Mouse (Mus musculus) hindbrain, embryonic 14.5 days (tissue): ENCODE measurements around the gene Crebbp. TPM values are rescaled to one million over a fixed set of nuclear protein-coding genes. Genes with fewer than 3 reads are reported as not detected.

Experiments used
- ATAC-seq: fragments of 200-750 bp; cut with Nextera tagmentation; 2 replicates; pipeline ENCODE4 v1.8.0; 2017; ENCODE audit warnings: moderate number of reproducible peaks, mild to moderate bottlenecking, moderate TSS enrichment, moderate library complexity; ENCODE audit not compliant: low FRiP score
- DNase-seq: peaks from one replicate; pipeline ENCODE4 v3.0.0-alpha.2; 2015; ENCODE audit warnings: low spot score
- H3K27ac ChIP-seq: fragments of 300-500 bp; sonication (generic); 2 replicates; pipeline ENCODE4 v1.5.1; 2014; ENCODE audit warnings: mild to moderate bottlenecking, moderate library complexity
- H3K27me3 ChIP-seq: fragments of 300-500 bp; sonication (generic); 2 replicates; pipeline ENCODE4 v1.6.1; 2014; ENCODE audit warnings: mild to moderate bottlenecking, low read length, mixed read lengths; ENCODE audit not compliant: control insufficient read depth, insufficient read depth
- H3K36me3 ChIP-seq: fragments of 300-500 bp; sonication (generic); replicated peaks from 2 replicates; pipeline ENCODE4 v1.6.1; 2014; ENCODE audit not compliant: control insufficient read depth, insufficient read depth
- H3K4me1 ChIP-seq: fragments of 300-500 bp; sonication (generic); replicated peaks from 2 replicates; pipeline ENCODE4 v1.6.1; 2014; ENCODE audit warnings: antibody characterized with exemption, low read length, mixed read lengths; ENCODE audit not compliant: control insufficient read depth, insufficient read depth
- H3K4me2 ChIP-seq: fragments of 300-500 bp; sonication (generic); replicated peaks from 2 replicates; pipeline ENCODE4 v1.6.1; 2014; ENCODE audit warnings: mild to moderate bottlenecking, moderate library complexity
- H3K4me3 ChIP-seq: fragments of 300-500 bp; sonication (generic); replicated peaks from 2 replicates; pipeline ENCODE4 v1.5.1; 2014; ENCODE audit warnings: mild to moderate bottlenecking, low read length
- H3K9ac ChIP-seq: fragments of 300-500 bp; sonication (generic); 2 replicates; pipeline ENCODE4 v1.6.1; 2014
- H3K9me3 ChIP-seq: fragments of 300-500 bp; sonication (generic); 2 replicates; pipeline ENCODE4 v1.6.1; 2016; ENCODE audit warnings: low read length; ENCODE audit not compliant: control insufficient read depth
- WGBS: fragments of 180-500 bp; shearing (Covaris S2); extraction: QIAGEN DNeasy Blood & Tissue Kit; methylation state at CpG from one replicate; pipeline ENCODE4 v1.1.7; 2014; 5-methylcytosine and 5-hydroxymethylcytosine counted together
- polyA plus RNA-seq: library from polyadenylated mRNA; unstranded; fragments of >200 nt; fragmentation: Nextera tagmentation; extraction: Ambion mirVana; gene quantifications from 2 replicates; pipeline ENCODE4 v1.2.1, GENCODE M21; 2014

Gene Crebbp
- polyA plus RNA-seq, 1 experiment from 2014 or later, result 45.7 TPM

GRCm38 (mm10) chr16:4041646-4042045 is 172.2 kb downstream of the Crebbp start:
- ATAC-seq (no peak), DNase-seq (no peak)
- Histone ChIP-seq H3K9ac (no peak overlapping the region), H3K36me3 (peaks cover 95% of the 10 kb centered on the region), H3K4me2 (no peak overlapping the region), H3K4me1 (no peaks in the 10 kb centered on the region), H3K27ac (no peak overlapping the region), H3K27me3 (no peaks in the 10 kb centered on the region), H3K9me3 (no peaks in the 10 kb centered on the region), H3K4me3 (no peak overlapping the region)
- WGBS, result 94% methylated on average over 4 of the region's 4 CpGs

DNA sequence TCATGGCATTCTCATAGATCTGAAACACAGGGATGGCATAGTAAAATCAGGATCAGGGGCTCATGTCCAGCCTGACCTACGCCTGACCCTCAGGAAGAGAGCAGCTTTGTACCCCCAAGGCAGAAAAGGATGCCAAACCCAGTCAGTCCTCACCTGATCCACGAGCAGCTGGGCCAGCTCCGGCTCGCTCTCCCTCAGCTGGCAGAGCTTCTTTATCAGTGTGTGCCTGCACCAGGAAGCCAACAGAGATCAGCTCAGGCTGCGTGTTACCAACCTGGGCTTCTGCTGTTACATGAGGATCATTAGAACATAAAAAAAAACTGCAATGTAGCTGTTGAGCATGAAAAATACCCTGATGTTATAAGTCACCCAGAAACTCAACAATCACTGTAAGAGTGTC is 173.6 kb downstream of the Crebbp start:
- H3K36me3 ChIP-seq, result peaks cover 86% of the 10 kb centered on the region

DNA sequence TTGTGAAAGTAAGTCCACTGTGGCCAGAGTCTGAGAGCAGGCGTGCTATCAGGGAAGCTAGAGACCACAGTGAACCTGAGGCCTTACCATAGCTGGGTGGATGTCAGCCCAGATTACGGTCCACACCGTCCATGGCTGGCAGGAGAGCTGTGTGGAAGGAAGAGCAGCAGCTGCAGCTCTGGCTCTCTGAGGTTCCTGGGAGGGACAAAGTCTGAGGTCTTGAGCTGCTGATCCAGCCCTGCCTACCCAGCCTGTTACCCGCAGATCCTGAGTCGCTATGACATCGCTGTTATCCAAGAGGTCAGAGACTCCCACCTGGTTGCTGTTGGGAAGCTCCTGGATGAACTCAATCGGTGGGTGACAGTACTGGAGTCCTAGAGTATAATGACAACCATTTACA is 176.1 kb downstream of the Crebbp start:
- H3K4me2 ChIP-seq, result no peak overlapping the region
- no peak overlapping the region for H3K9ac ChIP-seq
- ATAC-seq (no peak), DNase-seq (no peak)
- H3K4me3 ChIP-seq, result no peak overlapping the region
- no peaks in the 10 kb centered on the region for H3K27me3 ChIP-seq
- WGBS, result 94% methylated on average over 7 of the region's 7 CpGs
- no peak overlapping the region for H3K27ac ChIP-seq
- no peaks in the 10 kb centered on the region for H3K9me3 ChIP-seq
- H3K4me1 ChIP-seq, result no peaks in the 10 kb centered on the region
- peaks cover 64% of the 10 kb centered on the region for H3K36me3 ChIP-seq

More for the DNA sequence above, 173.6 kb downstream of the Crebbp start:
- H3K27ac ChIP-seq, result no peak overlapping the region
- H3K4me3 ChIP-seq, result no peak overlapping the region
- DNase-seq, result no peak
- H3K4me2 ChIP-seq, result no peak overlapping the region
- WGBS, result 96% methylated on average over 5 of the region's 5 CpGs
- H3K27me3 ChIP-seq, result no peaks in the 10 kb centered on the region
- no peaks in the 10 kb centered on the region for H3K4me1 ChIP-seq
- no peak overlapping the region for H3K9ac ChIP-seq
- ATAC-seq, result no peak
- no peaks in the 10 kb centered on the region for H3K9me3 ChIP-seq

DNA sequence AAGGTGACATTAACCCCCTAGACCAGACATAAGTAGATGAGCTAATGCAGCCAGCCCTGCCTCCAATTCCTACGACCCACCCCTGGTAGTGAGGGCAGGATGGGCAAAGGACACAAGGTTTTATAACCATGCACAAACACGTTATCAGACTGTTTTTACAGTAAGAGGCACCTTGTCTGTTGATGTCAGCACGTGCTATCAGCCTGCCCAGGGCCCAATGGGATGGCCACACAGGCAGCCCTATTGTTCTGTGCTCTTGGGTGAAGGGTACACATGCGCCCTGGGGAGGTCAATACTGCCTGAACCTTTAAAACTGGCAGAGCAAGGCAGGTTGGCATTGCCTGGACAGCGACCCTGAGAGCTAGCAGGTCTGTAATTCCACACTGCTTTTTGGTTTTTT is 177.0 kb downstream of the Crebbp start, which contains the start of gene Dnase1:
Gene Dnase1, plus strand, starts transcription at position 136 of the 400 bp plus-strand sequence.
- H3K27ac ChIP-seq, result no peak within 1 kb of the TSS
- no peak within 1 kb of the TSS for H3K4me2 ChIP-seq
- no peaks in the 10 kb centered on the region for H3K9me3 ChIP-seq
- WGBS, result 94% methylated on average over 5 of the region's 5 CpGs
- peaks cover 56% of the 10 kb centered on the region for H3K36me3 ChIP-seq
- DNase-seq (no peak), ATAC-seq (no peak)
- no peaks in the 10 kb centered on the region for H3K4me1 ChIP-seq
- H3K27me3 ChIP-seq, result no peaks in the 10 kb centered on the region
- H3K9ac ChIP-seq, result no peak within 1 kb of the TSS
- no peak within 1 kb of the TSS for H3K4me3 ChIP-seq

- no peak overlapping the region for H3K4me3 ChIP-seq
- H3K36me3 ChIP-seq, result peaks cover 44% of the 10 kb centered on the region
- ATAC-seq, result no peak
- no peaks in the 10 kb centered on the region for H3K9me3 ChIP-seq
- WGBS, result 95% methylated on average over 2 of the region's 2 CpGs
- no peak for DNase-seq
- H3K9ac ChIP-seq, result no peak overlapping the region
- no peaks in the 10 kb centered on the region for H3K27me3 ChIP-seq
- no peaks in the 10 kb centered on the region for H3K4me1 ChIP-seq
- H3K27ac ChIP-seq, result no peak overlapping the region
- no peak overlapping the region for H3K4me2 ChIP-seq
These were observed 178.2 kb downstream of the Crebbp start for GRCm38 (mm10) chr16:4035575-4035974.

GRCm38 (mm10) chr16:4034476-4034875 is 179.3 kb downstream of the Crebbp start:
- no peak for ATAC-seq
- Histone ChIP-seq H3K4me3 (no peak overlapping the region), H3K36me3 (peaks cover 33% of the 10 kb centered on the region), H3K9ac (no peak overlapping the region), H3K4me1 (no peaks in the 10 kb centered on the region), H3K27me3 (no peaks in the 10 kb centered on the region), H3K27ac (no peak overlapping the region), H3K9me3 (no peaks in the 10 kb centered on the region), H3K4me2 (no peak overlapping the region)
- WGBS, result 87% methylated on average over 3 of the region's 3 CpGs
- DNase-seq, result no peak

GRCm38 (mm10) chr16:4033971-4034370 is 179.8 kb downstream of the Crebbp start:
- ATAC-seq (no peak), DNase-seq (no peak)
- Histone ChIP-seq H3K27ac (no peak overlapping the region), H3K4me3 (no peak overlapping the region), H3K4me1 (no peaks in the 10 kb centered on the region), H3K9me3 (no peaks in the 10 kb centered on the region), H3K9ac (no peak overlapping the region), H3K4me2 (no peak overlapping the region), H3K27me3 (no peaks in the 10 kb centered on the region), H3K36me3 (peaks cover 28% of the 10 kb centered on the region)
- WGBS, result 59% methylated on average over 5 of the region's 5 CpGs

- no peaks in the 10 kb centered on the region for H3K4me1 ChIP-seq
- no peak overlapping the region for H3K9ac ChIP-seq
- WGBS, result 91% methylated on average over 6 of the region's 6 CpGs
- no peaks in the 10 kb centered on the region for H3K9me3 ChIP-seq
- peaks cover 12% of the 10 kb centered on the region for H3K36me3 ChIP-seq
- no peak overlapping the region for H3K27ac ChIP-seq
- H3K4me2 ChIP-seq, result no peak overlapping the region
- ATAC-seq (no peak), DNase-seq (no peak)
- H3K4me3 ChIP-seq, result no peak overlapping the region
- H3K27me3 ChIP-seq, result no peaks in the 10 kb centered on the region
These were observed 181.5 kb downstream of the Crebbp start for GRCm38 (mm10) chr16:4032341-4032748.

DNA sequence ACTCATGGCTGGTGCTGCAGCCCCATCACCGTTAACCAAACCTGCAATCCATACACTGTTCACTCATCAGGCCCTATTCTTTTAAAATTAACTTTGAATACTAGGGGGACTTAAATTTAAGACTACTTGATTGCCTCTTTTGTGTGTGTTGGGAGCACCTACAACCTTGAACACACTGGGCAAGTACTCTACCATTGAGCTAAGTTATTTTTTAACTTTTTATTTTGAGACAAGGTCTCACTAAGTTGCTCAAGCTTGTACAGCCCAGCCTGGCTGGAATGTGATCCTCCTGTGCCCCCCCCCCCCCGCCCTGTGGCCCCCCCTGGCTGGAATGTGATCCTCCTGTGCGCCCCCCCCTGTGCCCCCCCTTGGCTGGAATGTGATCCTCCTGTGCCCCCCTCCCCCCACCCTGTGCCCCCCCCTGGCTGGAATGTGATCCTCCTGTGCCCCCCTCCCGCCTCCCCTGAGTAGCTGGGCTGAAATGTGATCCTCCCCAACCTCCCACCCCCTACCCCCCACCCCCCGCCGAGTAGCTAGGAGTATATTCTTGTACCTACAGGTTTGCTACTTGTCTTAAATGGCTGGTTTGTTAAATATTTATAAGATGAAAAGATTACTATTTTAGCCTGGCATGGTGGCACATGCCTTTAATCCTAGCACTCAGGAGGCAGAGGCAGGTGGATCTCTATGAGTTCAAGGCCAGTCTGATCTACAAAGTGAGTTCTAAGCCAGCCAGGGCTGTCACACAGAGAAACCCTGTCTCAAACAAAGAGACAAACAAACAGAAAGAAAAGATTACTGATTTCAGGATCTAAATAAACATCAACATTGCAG is 182.1 kb downstream of the Crebbp start:
- DNase-seq, result no peak
- no peak overlapping the region for H3K4me2 ChIP-seq
- WGBS, result 61% methylated on average over 5 of the region's 6 CpGs
- H3K9me3 ChIP-seq, result no peaks in the 10 kb centered on the region
- no peak for ATAC-seq
- no peak overlapping the region for H3K9ac ChIP-seq
- peaks cover 5% of the 10 kb centered on the region for H3K36me3 ChIP-seq
- H3K27ac ChIP-seq, result no peak overlapping the region
- H3K4me1 ChIP-seq, result no peaks in the 10 kb centered on the region
- no peaks in the 10 kb centered on the region for H3K27me3 ChIP-seq
- no peak overlapping the region for H3K4me3 ChIP-seq
